Mouse (Mus musculus) urinary bladder, postnatal 4 days (tissue): Measurements from ENCODE around the gene Mrgprh.
A peak's percentile ranks its signal among the peaks of the same experiment; 100 is the strongest.
"Not testable (repeated sequence)": the region's sequence is repeated elsewhere in the genome, so short reads cannot be mapped to it uniquely, and the experiment has no call there.

Source experiments
- DNase-seq, 2 experiments: peaks; one replicate each; pipeline ENCODE4 v3.0.0; 2021 to 2022; ENCODE audit warnings: low spot score in 2 of 2

Gene Mrgprh

GRCm38 (mm10) chr17:12868043-12868442 lies 7.8 kb upstream of the Mrgprh start, which contains the start of gene Mas1:
Mas1 (minus strand) TSS chr17:12868143.
- DNase-seq = no peak

GRCm38 (mm10) chr17:12868640-12869039 lies 7.2 kb upstream of the Mrgprh start:
- DNase-seq = no peak

GRCm38 (mm10) chr17:12872275-12873028 lies 3.4 kb upstream of the Mrgprh start:
- no peak for DNase-seq

- DNase-seq = peak; percentile 63 to 81
Observed at GRCm38 (mm10) chr17:12880178-12880577, 4.3 kb downstream of the Mrgprh start.

- DNase-seq = no peak
Observed at GRCm38 (mm10) chr17:12881216-12881615, 5.4 kb downstream of the Mrgprh start.

- DNase-seq = no peak
Observed at GRCm38 (mm10) chr17:12886620-12887019, 10.8 kb downstream of the Mrgprh start.

GRCm38 (mm10) chr17:12887021-12887775 lies 11.4 kb downstream of the Mrgprh start:
- no peak for DNase-seq

- DNase-seq = no peak
Observed at GRCm38 (mm10) chr17:12891054-12891453, 15.2 kb downstream of the Mrgprh start.

GRCm38 (mm10) chr17:12892033-12892432 lies 16.2 kb downstream of the Mrgprh start:
- DNase-seq = no peak

GRCm38 (mm10) chr17:12897674-12898073 lies 21.8 kb downstream of the Mrgprh start:
- DNase-seq = no peak

GRCm38 (mm10) chr17:12898607-12899006 lies 22.8 kb downstream of the Mrgprh start:
- not testable (repeated sequence) for DNase-seq

- DNase-seq = no peak
Observed at GRCm38 (mm10) chr17:12902291-12902690, 26.5 kb downstream of the Mrgprh start.

- DNase-seq = peak in 1 of 2 experiments; percentile 54
Observed at GRCm38 (mm10) chr17:12903372-12904333, 27.8 kb downstream of the Mrgprh start.

GRCm38 (mm10) chr17:12904349-12904748 lies 28.5 kb downstream of the Mrgprh start:
- DNase-seq = peak in 1 of 2 experiments; percentile 56

GRCm38 (mm10) chr17:12905810-12906209 lies 30.0 kb downstream of the Mrgprh start:
- DNase-seq = peak in 1 of 2 experiments; percentile 40

- peak in 1 of 2 experiments; percentile 43 for DNase-seq
Observed at GRCm38 (mm10) chr17:12906436-12906835, 30.6 kb downstream of the Mrgprh start.

GRCm38 (mm10) chr17:12909361-12910280 lies 33.8 kb downstream of the Mrgprh start, which contains the start of gene Pnldc1:
Pnldc1 (minus strand) TSS chr17:12910230.
- peak in 1 of 2 experiments; percentile 57 for DNase-seq

GRCm38 (mm10) chr17:12910391-12910790 lies 34.6 kb downstream of the Mrgprh start:
- no peak for DNase-seq

GRCm38 (mm10) chr17:12915488-12915880 lies 39.6 kb downstream of the Mrgprh start, which contains the start of gene Tcp1:
Tcp1 (plus strand) TSS chr17:12915701.
- DNase-seq = peak in 1 of 2 experiments; percentile 26

GRCm38 (mm10) chr17:12915881-12916583 lies 40.2 kb downstream of the Mrgprh start, which contains the start of gene Mrpl18:
Mrpl18 (minus strand) TSS chr17:12916345.
- peak; percentile 98 for DNase-seq
